Mouse (Mus musculus) ES-Bruce4 (cell line): ENCODE measurements at regions not wholly inside any gene's neighbourhood (a gene's known extent, or its start where the extent isn't known, plus 50 kb on each side); places are given as distances from the start of the nearest gene placed in this dataset.

ENCODE experiments used
- H3K27ac ChIP-seq: 2 replicates; pipeline ENCODE4 v1.5.1; 2012; ENCODE audit warnings: low read length, inconsistent platforms; ENCODE audit not compliant: insufficient read depth
- H3K27me3 ChIP-seq: 2 replicates; pipeline ENCODE4 v1.6.1; 2012; ENCODE audit warnings: mild to moderate bottlenecking, low read length, inconsistent platforms; ENCODE audit not compliant: control insufficient read depth, poor library complexity, insufficient read depth, severe bottlenecking
- H3K36me3 ChIP-seq: 2 replicates; pipeline ENCODE4 v1.6.1; 2012; ENCODE audit warnings: inconsistent platforms, mild to moderate bottlenecking, low read length, moderate library complexity; ENCODE audit not compliant: control insufficient read depth, poor library complexity, insufficient read depth, severe bottlenecking
- H3K4me1 ChIP-seq: one replicate; pipeline ENCODE4 v1.8.1; 2011; ENCODE audit warnings: low read length; ENCODE audit not compliant: control insufficient read depth, insufficient read depth
- H3K4me3 ChIP-seq: 2 replicates; pipeline ENCODE4 v1.5.1; 2011; ENCODE audit warnings: low read depth, mild to moderate bottlenecking, low read length
- H3K9ac ChIP-seq: 2 replicates; pipeline ENCODE4 v1.6.1; 2012; ENCODE audit warnings: low read depth, mild to moderate bottlenecking, inconsistent platforms; ENCODE audit not compliant: poor library complexity, severe bottlenecking
- H3K9me3 ChIP-seq: replicated peaks from 2 replicates; pipeline ENCODE4 v1.6.1; 2012; ENCODE audit warnings: mild to moderate bottlenecking, low read length, inconsistent platforms; ENCODE audit not compliant: control insufficient read depth, poor library complexity, insufficient read depth, severe bottlenecking
- CTCF ChIP-seq: IDR thresholded peaks from one replicate; pipeline ENCODE4 v1.8.1; 2011; ENCODE audit warnings: low read depth, low read length
- EP300 ChIP-seq: IDR thresholded peaks from 2 replicates; pipeline ENCODE4 v1.6.1; 2011; ENCODE audit warnings: low read depth, low read length; ENCODE audit not compliant: insufficient read depth
- POLR2A ChIP-seq: IDR thresholded peaks from one replicate; pipeline ENCODE4 v1.8.1; 2011; ENCODE audit warnings: low read length; ENCODE audit not compliant: insufficient read depth

DNA sequence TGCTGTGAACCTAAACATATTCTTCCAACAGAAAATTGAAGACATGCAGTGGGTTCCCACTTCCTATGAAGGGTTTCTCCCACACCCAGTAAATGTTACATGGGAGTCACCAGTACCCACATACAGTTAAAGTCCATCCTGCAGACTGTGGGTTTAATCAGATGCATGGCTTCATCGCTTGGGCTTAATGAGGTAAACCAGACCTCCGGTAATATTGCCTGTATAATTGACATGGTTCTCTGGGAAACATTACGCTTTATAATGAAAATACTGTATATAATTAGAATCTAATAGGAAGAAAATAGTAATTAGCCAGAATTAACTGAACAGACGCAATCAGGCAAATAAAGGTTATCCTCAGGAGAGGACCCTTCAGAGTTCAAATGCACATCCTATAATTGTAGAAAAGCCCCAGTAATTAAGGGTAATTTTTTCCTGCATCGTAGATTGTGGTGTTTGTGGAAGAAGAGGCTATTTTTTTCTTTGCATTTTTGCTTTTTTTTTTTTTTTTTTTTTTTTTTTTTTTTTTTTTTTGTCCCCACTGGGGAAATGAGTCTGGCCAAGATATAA lies 664.0 kb upstream of the Brinp1 start:
- no peak overlapping the region for H3K4me3 ChIP-seq
- no peaks in the 10 kb centered on the region for H3K36me3 ChIP-seq
- no peak for TF ChIP-seq POLR2A
- TF ChIP-seq CTCF, result no peak
- no peak for TF ChIP-seq EP300
- H3K27me3 ChIP-seq, result no peaks in the 10 kb centered on the region
- H3K4me1 ChIP-seq, result no peaks in the 10 kb centered on the region
- no peak overlapping the region for H3K27ac ChIP-seq
- no peaks in the 10 kb centered on the region for H3K9me3 ChIP-seq
- no peak overlapping the region for H3K9ac ChIP-seq

DNA sequence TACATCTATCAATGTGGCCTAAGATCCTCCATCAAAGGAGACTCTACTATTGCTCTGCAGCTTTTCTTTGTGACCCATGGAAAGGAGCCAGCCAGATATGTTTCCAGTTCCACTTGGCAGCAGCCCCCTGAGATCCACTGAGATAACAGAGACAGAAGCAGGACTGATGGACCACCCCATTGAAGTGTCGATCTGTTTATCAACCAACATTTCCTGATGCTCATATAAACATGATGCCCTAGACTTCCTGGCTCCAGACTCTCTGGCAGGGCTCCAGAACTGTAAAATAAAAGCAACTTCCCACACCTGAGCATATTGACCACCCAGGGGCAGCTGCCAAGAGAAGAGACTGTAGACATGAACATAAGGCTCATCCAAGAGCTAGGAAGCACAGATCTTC lies 660.7 kb upstream of the Brinp1 start:
- Histone ChIP-seq H3K9ac (no peak overlapping the region), H3K9me3 (no peaks in the 10 kb centered on the region), H3K4me3 (no peak overlapping the region), H3K27ac (no peak overlapping the region), H3K27me3 (no peaks in the 10 kb centered on the region), H3K4me1 (no peaks in the 10 kb centered on the region), H3K36me3 (no peaks in the 10 kb centered on the region)
- TF ChIP-seq CTCF, result no peak
- TF ChIP-seq POLR2A, result no peak
- no peak for TF ChIP-seq EP300

DNA sequence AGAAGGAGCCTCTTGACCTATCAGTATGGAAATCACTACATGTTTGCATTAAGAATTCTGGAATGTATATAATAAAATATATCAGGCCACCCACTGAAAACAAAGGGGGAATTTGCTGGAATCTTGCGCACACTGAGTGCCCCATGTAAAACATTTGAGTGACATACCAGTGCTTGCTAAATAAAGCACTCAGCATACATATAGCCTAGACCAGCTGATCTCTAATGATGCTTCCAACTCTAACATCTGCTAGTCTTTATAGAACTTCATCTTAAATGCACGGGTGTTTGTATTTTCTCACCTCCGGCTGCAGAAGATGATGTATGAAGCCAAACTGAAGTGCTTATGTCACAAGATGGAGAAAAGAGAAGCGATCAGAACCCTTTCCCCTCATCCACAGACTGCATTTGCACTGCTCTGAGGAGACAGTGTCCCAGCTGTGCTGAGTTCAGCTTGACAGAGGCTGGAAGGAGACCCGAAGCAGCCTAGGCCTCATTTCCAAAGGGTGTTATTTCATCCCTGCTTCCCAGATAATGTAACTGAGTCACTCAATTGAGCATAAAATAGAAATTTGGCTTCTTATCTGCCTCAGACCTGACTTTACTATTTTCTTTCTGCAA lies 657.6 kb upstream of the Brinp1 start:
- Histone ChIP-seq H3K9ac (no peak overlapping the region), H3K9me3 (no peaks in the 10 kb centered on the region)
- no peak for TF ChIP-seq POLR2A
- TF ChIP-seq EP300, result no peak
- TF ChIP-seq CTCF, result no peak

DNA sequence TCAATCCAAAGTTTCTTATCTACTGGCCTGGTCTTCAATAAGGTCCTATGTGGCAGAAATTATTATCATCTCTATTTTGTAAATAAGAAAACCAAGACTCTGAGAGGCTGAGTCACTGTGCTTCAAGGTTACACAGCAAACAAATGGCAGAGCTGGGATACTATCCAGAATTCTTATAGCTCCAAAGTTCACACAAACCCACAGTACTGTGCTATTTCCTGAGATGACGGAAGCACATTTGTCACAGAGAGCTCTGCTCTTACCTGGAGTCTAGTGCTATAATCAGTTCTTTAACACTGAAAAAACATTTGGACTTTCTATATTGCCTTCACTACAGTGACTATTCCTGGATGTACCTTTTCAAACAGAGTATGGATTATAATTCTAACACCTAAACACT lies 654.7 kb upstream of the Brinp1 start:
- H3K4me3 ChIP-seq, result no peak overlapping the region
- TF ChIP-seq CTCF (no peak), POLR2A (no peak), EP300 (no peak)
- H3K9me3 ChIP-seq, result no peaks in the 10 kb centered on the region
- H3K4me1 ChIP-seq, result no peaks in the 10 kb centered on the region
- no peaks in the 10 kb centered on the region for H3K36me3 ChIP-seq
- no peaks in the 10 kb centered on the region for H3K27me3 ChIP-seq
- H3K9ac ChIP-seq, result no peak overlapping the region
- no peak overlapping the region for H3K27ac ChIP-seq

More for the DNA sequence above, 657.6 kb upstream of the Brinp1 start:
- Histone ChIP-seq H3K4me3 (no peak overlapping the region), H3K36me3 (no peaks in the 10 kb centered on the region), H3K27me3 (no peaks in the 10 kb centered on the region), H3K4me1 (no peaks in the 10 kb centered on the region), H3K27ac (no peak overlapping the region)

DNA sequence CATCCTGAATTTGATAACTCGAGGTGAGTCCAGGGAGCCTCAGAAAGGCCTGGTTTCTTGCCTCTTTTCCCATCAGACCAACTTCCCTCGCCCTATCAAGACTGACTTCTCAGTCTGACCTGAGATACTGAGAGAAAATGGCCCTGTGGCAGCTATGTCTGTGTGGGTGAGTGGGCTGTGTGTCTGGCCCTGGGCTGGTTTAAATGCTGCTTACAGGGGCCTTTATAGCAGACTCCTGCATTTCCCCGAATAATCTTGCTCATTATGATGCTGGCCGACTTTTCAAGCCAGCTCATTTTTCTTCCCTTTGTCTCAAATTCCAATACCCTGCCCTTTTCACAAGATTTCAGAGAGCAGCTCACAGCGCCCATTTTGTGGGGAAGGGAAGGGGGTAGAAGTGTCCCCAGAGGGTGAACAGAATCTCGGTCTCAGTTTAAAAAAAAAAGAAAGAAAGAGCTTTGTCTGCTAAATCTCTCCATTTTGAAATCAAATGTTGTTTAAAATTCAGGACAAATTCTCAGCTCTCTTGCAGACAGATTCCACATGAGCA lies 642.9 kb upstream of the Brinp1 start:
- H3K27ac ChIP-seq, result no peak overlapping the region
- no peaks in the 10 kb centered on the region for H3K27me3 ChIP-seq
- no peaks in the 10 kb centered on the region for H3K9me3 ChIP-seq
- no peak overlapping the region for H3K4me3 ChIP-seq
- H3K36me3 ChIP-seq, result no peaks in the 10 kb centered on the region
- H3K9ac ChIP-seq, result no peak overlapping the region
- H3K4me1 ChIP-seq, result no peaks in the 10 kb centered on the region
- no peak for TF ChIP-seq CTCF
- no peak for TF ChIP-seq POLR2A
- no peak for TF ChIP-seq EP300

DNA sequence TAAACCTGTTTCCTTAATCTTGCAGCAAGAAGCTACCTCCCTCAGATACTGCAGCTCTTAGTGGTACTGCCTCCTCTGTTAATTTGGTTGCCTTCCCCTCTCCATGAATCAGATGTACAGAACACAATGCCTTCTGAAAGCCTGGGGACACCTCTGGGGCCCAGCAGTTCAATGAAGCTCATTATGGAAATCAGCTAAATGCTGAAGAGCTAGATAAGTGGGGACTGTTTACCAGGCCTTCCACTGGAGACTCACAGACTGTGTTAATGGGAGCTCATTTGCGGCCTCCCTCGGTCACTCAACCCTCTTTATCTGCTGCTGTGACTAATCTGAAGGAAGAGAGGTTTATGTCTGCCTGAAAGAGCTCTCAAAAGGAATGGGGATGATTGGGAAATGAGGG lies 639.8 kb upstream of the Brinp1 start:
- H3K9ac ChIP-seq, result no peak overlapping the region
- H3K36me3 ChIP-seq, result no peaks in the 10 kb centered on the region
- no peaks in the 10 kb centered on the region for H3K4me1 ChIP-seq
- H3K4me3 ChIP-seq, result no peak overlapping the region
- no peak for TF ChIP-seq POLR2A
- no peak for TF ChIP-seq EP300
- TF ChIP-seq CTCF, result no peak
- H3K27me3 ChIP-seq, result no peaks in the 10 kb centered on the region
- H3K9me3 ChIP-seq, result no peaks in the 10 kb centered on the region
- no peak overlapping the region for H3K27ac ChIP-seq
